Mouse (Mus musculus) lung, postnatal 4 days (tissue): Measurements from ENCODE around the gene Rdh13.
"Not testable (repeated sequence)": the region's sequence is repeated elsewhere in the genome, so short reads cannot be mapped to it uniquely, and the experiment has no call there.

Experiments used
- DNase-seq, 2 experiments: peaks; one replicate each; pipeline ENCODE4 v3.0.0; 2021

Gene Rdh13

DNA sequence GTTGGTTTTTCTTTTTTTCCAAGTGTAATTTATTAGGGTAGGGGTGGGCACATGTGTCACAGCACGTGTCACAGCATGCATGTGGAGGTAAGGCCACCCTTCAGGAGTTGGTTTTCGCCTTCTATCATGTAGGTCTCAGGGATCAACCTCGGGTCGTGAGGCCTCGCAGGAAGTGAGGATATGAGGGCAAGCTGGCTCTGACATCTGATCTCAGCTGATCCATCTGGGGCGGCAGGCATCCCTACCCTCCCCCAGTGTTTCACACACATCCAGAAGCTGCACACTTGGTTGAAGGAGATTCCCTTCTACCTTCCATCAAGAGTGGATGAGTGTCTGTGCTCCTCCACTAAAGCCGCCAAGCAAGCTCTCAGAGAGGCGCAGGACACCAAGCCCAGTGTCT is 13.4 kb downstream of the Rdh13 start:
- DNase-seq, result no peak

DNA sequence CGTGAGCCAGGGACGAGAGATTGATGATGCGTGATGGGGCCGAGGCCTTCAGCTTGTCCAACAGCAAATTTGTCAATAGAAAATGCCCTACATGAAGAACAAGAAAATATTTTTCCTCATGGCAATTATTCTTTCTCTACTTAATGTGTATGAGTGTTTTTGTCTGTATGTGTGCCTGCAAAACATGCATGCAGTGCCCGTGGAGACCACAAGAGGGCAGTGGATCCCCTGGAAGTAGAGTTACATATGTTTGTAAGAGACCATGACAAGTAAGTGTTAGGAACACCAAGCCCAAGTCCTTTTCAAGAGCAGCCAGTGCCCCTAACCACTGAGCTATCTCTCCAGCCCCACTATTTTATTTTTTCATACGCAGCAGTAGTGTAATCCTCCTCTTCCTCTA is 13.9 kb downstream of the Rdh13 start:
- peak; percentile 77 to 85 for DNase-seq

DNA sequence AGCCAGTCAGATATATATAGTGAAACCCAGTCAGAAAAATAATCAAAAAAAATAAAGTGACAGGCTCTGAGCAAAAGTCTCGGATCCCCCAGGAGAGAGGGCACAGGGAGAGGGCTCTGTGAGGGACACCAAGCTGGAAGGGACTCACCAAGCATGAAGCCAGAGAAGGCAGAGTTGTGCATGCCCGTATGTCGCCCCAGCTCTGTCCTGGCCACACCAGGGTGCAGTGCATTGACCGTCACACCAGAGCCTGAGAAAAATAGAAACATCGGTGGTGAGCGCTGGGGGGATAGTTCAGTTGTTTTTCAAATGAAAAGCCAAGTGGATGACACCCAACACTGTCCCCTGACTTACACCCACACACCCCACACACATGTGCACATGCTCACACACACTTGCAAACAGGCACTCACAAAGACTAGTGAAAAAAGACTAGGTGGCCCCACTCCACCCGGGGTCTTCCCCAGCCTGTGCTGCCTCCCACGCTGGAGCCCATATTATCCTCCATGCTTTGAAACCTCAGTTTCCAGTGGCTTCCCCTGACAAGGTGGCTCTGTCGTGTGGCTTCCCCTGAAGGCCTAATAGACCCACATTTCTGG is 15.1 kb downstream of the Rdh13 start:
- no peak for DNase-seq

DNA sequence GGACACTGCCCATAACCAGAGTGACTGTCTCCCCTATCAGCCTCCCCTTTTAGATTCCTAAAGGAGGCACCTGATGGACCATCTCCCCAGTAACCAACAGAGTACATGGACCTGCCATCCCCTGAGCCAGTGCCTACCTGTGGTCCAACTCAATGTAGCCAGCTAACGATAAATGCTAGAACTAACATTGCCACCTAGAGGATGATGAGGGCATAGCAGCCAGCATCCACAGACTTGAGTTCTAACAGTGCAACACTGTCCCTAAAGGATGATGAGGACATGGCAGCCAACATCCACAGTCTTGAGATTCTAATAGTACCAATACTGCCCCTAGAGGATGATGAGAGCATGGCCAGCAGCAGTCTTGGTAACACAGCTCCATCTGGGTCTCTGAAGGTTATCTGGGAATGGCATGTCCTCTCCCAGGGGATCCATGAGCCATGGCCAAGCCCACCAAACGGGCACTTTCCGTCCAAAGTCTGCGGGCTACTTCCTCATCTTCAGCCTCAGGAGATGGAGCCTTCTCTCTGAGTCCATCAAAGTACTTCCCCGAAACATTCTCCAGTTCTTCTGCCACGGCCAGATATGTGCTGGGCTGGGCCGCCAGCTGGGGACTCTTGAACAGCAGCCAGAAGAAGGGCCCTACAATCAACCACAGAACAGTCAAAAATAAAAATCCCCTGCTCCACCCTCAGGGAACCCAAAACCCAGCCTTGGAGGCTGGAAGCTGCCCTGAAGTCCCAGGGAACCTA is 18.1 kb downstream of the Rdh13 start:
- DNase-seq, result peak; percentile 70 to 89

DNA sequence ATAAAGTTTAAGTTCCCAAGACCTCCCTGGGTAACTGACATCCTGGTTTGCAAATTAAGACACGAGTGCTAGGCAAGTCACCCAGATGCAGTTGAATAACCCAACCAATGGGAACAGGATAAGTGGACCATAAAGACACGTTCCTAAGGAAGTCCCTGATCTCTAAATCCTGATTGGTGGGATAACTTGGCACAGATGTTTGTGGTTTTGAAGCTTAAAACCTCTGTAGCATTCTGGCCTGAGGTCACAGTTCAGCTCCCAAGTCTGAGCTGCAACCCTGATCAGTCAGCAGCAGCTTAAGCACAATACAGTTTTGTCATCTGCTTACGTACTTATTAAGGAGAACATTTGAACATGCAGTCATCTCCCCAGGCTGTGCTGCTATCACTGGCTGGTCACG is 25.2 kb downstream of the Rdh13 start:
- DNase-seq, result no peak

DNA sequence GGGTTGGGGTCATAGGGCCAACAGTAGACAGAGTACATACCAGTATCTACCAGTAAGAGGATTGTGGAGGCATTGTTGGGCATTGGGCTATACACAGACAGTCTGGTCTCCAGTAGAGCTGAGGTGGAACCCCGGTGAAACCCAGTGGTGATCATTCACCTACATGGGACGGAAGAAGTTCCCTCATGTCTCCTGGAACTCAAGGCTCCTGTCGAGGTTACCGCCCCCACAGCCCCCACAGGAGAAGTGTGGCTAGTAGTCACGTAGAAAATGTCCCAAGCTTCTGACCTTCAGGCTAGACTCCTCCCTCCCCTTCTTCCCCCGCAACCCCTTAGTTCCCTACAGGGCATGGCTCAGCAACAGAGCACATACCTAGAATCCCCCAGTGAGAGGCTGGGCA is 25.8 kb downstream of the Rdh13 start:
- no peak for DNase-seq

DNA sequence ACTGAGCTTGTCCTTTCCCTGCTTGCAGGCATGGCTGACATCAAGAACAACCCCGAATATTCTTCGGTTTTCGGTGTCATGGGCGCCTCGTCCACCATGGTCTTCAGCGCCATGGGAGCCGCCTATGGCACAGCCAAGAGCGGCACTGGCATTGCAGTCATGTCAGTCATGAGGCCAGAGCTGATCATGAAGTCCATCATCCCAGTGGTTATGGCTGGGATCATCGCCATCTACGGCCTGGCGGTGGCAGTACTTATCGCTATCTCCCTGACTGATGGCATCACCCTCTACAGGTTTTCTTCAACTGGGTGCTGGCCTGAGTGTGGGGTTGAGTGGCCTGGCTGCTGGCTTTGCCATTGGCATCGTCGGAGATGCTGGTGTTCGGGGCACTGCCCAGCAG is 33.0 kb downstream of the Rdh13 start:
- not testable (repeated sequence) for DNase-seq

DNA sequence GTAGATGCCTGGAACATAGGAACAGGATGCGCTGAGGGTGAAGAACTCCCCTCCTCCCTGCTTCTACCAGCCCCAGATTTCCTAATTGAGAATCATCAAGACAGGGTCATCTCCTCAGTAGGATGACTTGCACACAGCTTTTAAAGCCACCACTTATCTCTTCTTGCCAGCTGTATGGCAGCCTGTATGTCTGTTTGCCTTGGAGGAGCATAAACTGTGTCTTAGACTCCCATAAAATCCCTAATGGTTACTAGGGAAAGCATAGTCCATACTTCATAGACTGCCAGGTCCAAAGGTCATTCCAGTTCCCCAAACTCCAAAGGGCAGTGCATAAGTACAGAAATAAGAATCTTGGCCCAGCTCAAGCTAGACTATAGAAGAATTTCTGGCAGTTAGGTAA is 47.7 kb downstream of the Rdh13 start, which contains the start of gene Gp6:
Gene Gp6, minus strand, starts transcription at position 15 of the 400 bp plus-strand sequence.
- no peak for DNase-seq
